Mouse (Mus musculus) kidney, adult 2 months (tissue): ENCODE measurements around the gene Cps1.

Experiments used
- CTCF ChIP-seq: fragments of 200-500 bp; conservative IDR thresholded peaks from 2 replicates; pipeline ENCODE4 v1.5.1; 2011; ENCODE audit warnings: low read depth, mild to moderate bottlenecking, control low read depth, low read length, moderate library complexity, mixed read lengths; ENCODE audit not compliant: insufficient read depth, insufficient read length
- POLR2A ChIP-seq: fragments of 200-500 bp; IDR thresholded peaks from one replicate; pipeline ENCODE4 v1.6.1; 2011; ENCODE audit warnings: low read depth, low read length, control low read depth

- TF ChIP-seq CTCF: no peak
- TF ChIP-seq POLR2A: no peak
Observed at GRCm38 (mm10) chr1:67151246-67151645, 28.4 kb downstream of the Cps1 start.
